23 mouse cellular contexts compared by ENCODE assay signal in genomic region chr6:125405461-125406382, GRCm38 (mm10). TPM values are rescaled to one million over a fixed set of nuclear protein-coding genes. Genes with fewer than 3 reads are reported as not detected.
DNase-seq lines count a peak whose midpoint lies in the region; ATAC-seq and TF ChIP-seq lines count a peak whose summit lies in the region.
"Had no signal": no experiment of that assay in that cellular context is flagged by ENCODE, and none has a peak within 500 bp of the region (broad histone marks: within the 10 kb centered on the region; RNA-seq: fewer than 3 reads in every experiment).

No protein-coding gene starts in this region.

- H3K27ac ChIP-seq in liver, adult 2 months (replicated peaks; ENCODE audit: insufficient read depth, low read depth, low read length): no peak overlapping the region
- no peak overlapping the region for H3K27ac ChIP-seq in liver, embryonic 11.5 days (ENCODE audit: low read depth, low read length)
- H3K27ac ChIP-seq: hindbrain, embryonic 15.5 days; limb, embryonic 12.5 days; liver, embryonic 13.5 days; macrophage; neural tube, embryonic 12.5 days had no signal

- H3K4me1 ChIP-seq in liver, adult 2 months (ENCODE audit: control insufficient read depth, insufficient read depth, low read length): no peaks in the 10 kb centered on the region
- no peaks in the 10 kb centered on the region for H3K4me1 ChIP-seq in liver, embryonic 11.5 days (replicated peaks; ENCODE audit: control insufficient read depth, insufficient read depth, low read length)
- H3K4me1 ChIP-seq: hindbrain, embryonic 15.5 days; liver, embryonic 13.5 days; neural tube, embryonic 12.5 days had no signal

- H3K27me3 ChIP-seq in liver, adult 2 months (ENCODE audit: control insufficient read depth, insufficient read depth, low read length): no peaks in the 10 kb centered on the region
- no peaks in the 10 kb centered on the region for H3K27me3 ChIP-seq in liver, embryonic 11.5 days (replicated peaks; ENCODE audit: control insufficient read depth, insufficient read depth, low read length)
- H3K27me3 ChIP-seq: hindbrain, embryonic 15.5 days; limb, embryonic 12.5 days; liver, embryonic 13.5 days; neural tube, embryonic 12.5 days; Patski had no signal

- H3K9me3 ChIP-seq in liver, embryonic 11.5 days (ENCODE audit: control insufficient read depth, low read length): no peaks in the 10 kb centered on the region
- H3K9me3 ChIP-seq: hindbrain, embryonic 15.5 days; liver, embryonic 13.5 days; neural tube, embryonic 12.5 days had no signal

- no peaks in the 10 kb centered on the region for H3K36me3 ChIP-seq in liver, adult 2 months (ENCODE audit: control insufficient read depth, insufficient read depth, low read length)
- H3K36me3 ChIP-seq in liver, embryonic 11.5 days (ENCODE audit: control insufficient read depth, insufficient read depth, low read length): no peaks in the 10 kb centered on the region
- H3K36me3 ChIP-seq: G1E; hindbrain, embryonic 15.5 days; limb, embryonic 12.5 days; liver, embryonic 13.5 days; neural tube, embryonic 12.5 days had no signal

- peak; percentile 67 for ATAC-seq in frontal cortex, adult (ENCODE audit: low TSS enrichment)
- ATAC-seq in liver, embryonic 11.5 days (replicated peaks; ENCODE audit: low FRiP score): no peak
- ATAC-seq: CD4-positive, CD25-positive, alpha-beta regulatory T cell, adult 4 months; forebrain, embryonic 14.5 days; Patski had no signal

- no peak overlapping the region for H3K9ac ChIP-seq in liver, adult 2 months (ENCODE audit: low read depth, low read length)
- H3K9ac ChIP-seq in liver, embryonic 11.5 days (ENCODE audit: low read depth, low read length): no peak overlapping the region
- H3K9ac ChIP-seq: hindbrain, embryonic 15.5 days; limb, embryonic 12.5 days; liver, embryonic 13.5 days; lung, embryonic 14.5 days; neural tube, embryonic 12.5 days had no signal

- no peaks in the 10 kb centered on the region for H3K79me2 ChIP-seq in liver, adult 2 months (ENCODE audit: control insufficient read depth, insufficient read depth, low read length)

- intact Hi-C loops in gastrocnemius, postnatal 36 days (cut with DNase I): no loop called here

- WGBS in liver, adult 2 months: 82% methylated on average over 14 of the region's 14 CpGs
- 55% methylated on average over 14 of the region's 14 CpGs for WGBS in liver, embryonic 11.5 days

- no peak for TF ChIP-seq POLR2A in liver, adult 2 months (IDR thresholded peaks at IDR 0.05; ENCODE audit: extremely low read depth, insufficient read depth, low read length)

- H3K4me2 ChIP-seq in liver, embryonic 11.5 days: no peak overlapping the region
- H3K4me2 ChIP-seq: hindbrain, embryonic 15.5 days; limb, embryonic 12.5 days; liver, embryonic 13.5 days; lung, embryonic 14.5 days; neural tube, embryonic 12.5 days had no signal

- no peak for DNase-seq in frontal cortex, postnatal 25 days (ENCODE audit: low spot score in 2 of 2)
- DNase-seq in liver, adult 2 months (ENCODE audit: extremely low read depth, low read depth, low spot score): no peak
- no peak for DNase-seq in liver, embryonic 11.5 days (ENCODE audit: low spot score)
- DNase-seq in right cerebral cortex, adult 2 months (ENCODE audit: low spot score in 2 of 2): peak; percentile 27 to 30
- DNase-seq in right cerebral cortex, postnatal 4 days: no peak
- DNase-seq in gastrocnemius, postnatal 36 days: no peak
- DNase-seq: adrenal gland, adult 2 months; cerebellum, adult 2 months; cerebellum, postnatal 25 days; gastrocnemius, postnatal 25 days; kidney, postnatal 36 days; liver, embryonic 13.5 days; lung, embryonic 14.5 days; midbrain, embryonic 14.5 days had no signal

- no peak overlapping the region for H3K4me3 ChIP-seq in liver, adult 2 months (ENCODE audit: insufficient read depth, low read depth, low read length)
- no peak overlapping the region for H3K4me3 ChIP-seq in liver, embryonic 11.5 days (ENCODE audit: low read depth, low read length)
- H3K4me3 ChIP-seq: hindbrain, embryonic 15.5 days; limb, embryonic 12.5 days; liver, embryonic 13.5 days; neural tube, embryonic 12.5 days had no signal

- 0 out of 2 replicates have a peak, but pooled peaks have one; percentile 1 for TF ChIP-seq CTCF in liver, adult 2 months (IDR thresholded peaks at IDR 0.05; ENCODE audit: low read depth, low read length)

RNA-seq across cellular contexts. Expression of gene Plekhg6, which starts 25.1 kb away (rescaled TPM):
- total RNA-seq in liver, adult 2 months (2014; rRNA removed): 3.0 and 3.6 TPM in 2 replicates
- 5.0 and 5.9 TPM in 2 replicates for polyA plus RNA-seq in liver, adult 2 months (2012; rRNA removed)
- 0.30 and 0.35 TPM in 2 replicates for polyA plus RNA-seq in liver, embryonic 11.5 days (2014; fragmentation: Nextera tagmentation; extraction: Ambion mirVana)
- total RNA-seq in gastrocnemius, postnatal 36 days (2021): not detected
- total RNA-seq: G1E; gastrocnemius, postnatal 25 days had no signal
- polyA plus RNA-seq: forebrain, embryonic 14.5 days; G1E; macrophage had no signal

RNA-seq across cellular contexts. Expression of gene Tnfrsf1a, which starts 56.6 kb away (rescaled TPM):
- total RNA-seq in liver, adult 2 months (2014; rRNA removed): 21.0 and 28.6 TPM in 2 replicates
- polyA plus RNA-seq in liver, adult 2 months (2012; rRNA removed): 89.3 and 110 TPM in 2 replicates
- polyA plus RNA-seq in liver, embryonic 11.5 days (2014; fragmentation: Nextera tagmentation; extraction: Ambion mirVana): 37.0 and 38.0 TPM in 2 replicates
- total RNA-seq in gastrocnemius, postnatal 36 days (2021): 10 to 100 TPM; 21.9 to 28.7 TPM
- total RNA-seq: G1E had no signal

Comparison
In these comparisons a context has a peak if more than half of its experiments do, and no peak if none do; other contexts are left out.
1. DNase-seq: peak in right cerebral cortex, adult 2 months (2 of 2); none in frontal cortex, postnatal 25 days (0 of 2), liver, adult 2 months (single experiment), liver, embryonic 11.5 days (single experiment), right cerebral cortex, postnatal 4 days (single experiment) and gastrocnemius, postnatal 36 days (0 of 2).